ENCODE assay signal across 25 mouse cellular contexts in the genomic region with DNA sequence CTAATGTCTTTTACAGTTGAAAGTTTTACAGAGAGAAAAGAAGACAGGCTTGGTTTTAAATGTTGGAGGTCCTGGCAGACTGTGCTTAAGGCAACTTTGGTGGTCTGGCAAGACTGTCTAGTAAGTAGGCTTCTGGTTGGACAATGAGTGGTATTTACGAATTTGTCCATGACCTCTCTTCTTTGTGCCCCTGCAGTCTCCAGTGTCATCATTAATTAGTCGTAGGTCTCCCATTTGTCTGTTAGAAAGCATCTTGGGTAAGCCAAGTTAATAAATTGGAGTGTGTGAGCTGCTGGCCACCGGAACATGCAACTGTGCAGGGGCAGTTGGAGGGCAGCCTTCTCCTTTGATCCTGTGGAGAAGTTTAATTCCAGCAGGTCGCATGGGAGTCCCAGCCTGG.
A peak's percentile ranks its signal among the peaks of the same experiment; 100 is the strongest.
DNase-seq lines count a peak whose midpoint lies in the region; ATAC-seq lines count a peak whose summit lies in the region.
"Had no signal": no experiment of that assay in that cellular context is flagged by ENCODE, and none has a peak within 500 bp of the region (broad histone marks: within the 10 kb centered on the region; RNA-seq: fewer than 3 reads in every experiment).

No protein-coding gene starts in this region.

- 0 out of 2 replicates have a peak, but pooled peaks have one; percentile 55 for ATAC-seq in kidney, embryonic 14.5 days (ENCODE audit: low FRiP score, low TSS enrichment)
- ATAC-seq: CD4-positive, CD25-positive, alpha-beta regulatory T cell, adult 4 months; forebrain, embryonic 13.5 days; forebrain, embryonic 15.5 days; forebrain, postnatal 0 days had no signal

- DNase-seq in embryo, embryonic 10.5 days (ENCODE audit: low spot score), result peak; percentile 7
- DNase-seq in embryo, embryonic 9.5 days (ENCODE audit: extremely low spot score), result no peak
- DNase-seq in kidney, adult 11 months, result no peak
- DNase-seq in Muller cell, postnatal 12 days (ENCODE audit: inconsistent ontology term), result peak; percentile 35
- DNase-seq in retina, postnatal 1 day, result peak; percentile 75
- DNase-seq in left cerebral cortex, postnatal 10 days (ENCODE audit: extremely low spot score in 1 of 2, low spot score in 2 of 2), result no peak
- DNase-seq: adrenal gland, adult 2 months; adrenal gland, postnatal 10 days; adrenal gland, postnatal 25 days; B cell, adult 2 months; cerebellum, adult 11 months; cerebellum, adult 18-20 months; cerebellum, adult 9-10 months; cerebellum, postnatal 10 days; cerebellum, postnatal 25 days; embryo, embryonic 11 days; forebrain, postnatal 0 days had no signal

- H3K9ac ChIP-seq in kidney, embryonic 14.5 days (ENCODE audit: low read depth, low read length), result no peak overlapping the region
- H3K9ac ChIP-seq: embryonic facial prominence, embryonic 12.5 days; forebrain, embryonic 13.5 days; forebrain, embryonic 15.5 days; forebrain, postnatal 0 days had no signal

- no peaks in the 10 kb centered on the region for H3K4me1 ChIP-seq in kidney, embryonic 14.5 days (ENCODE audit: control insufficient read depth, insufficient read depth, low read length)
- H3K4me1 ChIP-seq: embryonic facial prominence, embryonic 12.5 days; forebrain, embryonic 13.5 days; forebrain, embryonic 15.5 days had no signal

- H3K4me2 ChIP-seq in kidney, embryonic 14.5 days (replicated peaks; ENCODE audit: low read depth, low read length), result no peak overlapping the region
- H3K4me2 ChIP-seq: embryonic facial prominence, embryonic 12.5 days; forebrain, embryonic 13.5 days; forebrain, embryonic 15.5 days had no signal

- H3K36me3 ChIP-seq in kidney, embryonic 14.5 days (ENCODE audit: control insufficient read depth, insufficient read depth, low read length), result no peaks in the 10 kb centered on the region
- H3K36me3 ChIP-seq: embryonic facial prominence, embryonic 10.5 days; embryonic facial prominence, embryonic 12.5 days; forebrain, embryonic 15.5 days; G1E had no signal

- intact Hi-C loops in left cerebral cortex, postnatal 10 days (cut with DNase I), result no loop called here

- WGBS in kidney, embryonic 14.5 days, result 16% methylated on average over 4 of the region's 4 CpGs

- H3K9me3 ChIP-seq in kidney, embryonic 14.5 days (ENCODE audit: control insufficient read depth, low read length), result no peaks in the 10 kb centered on the region
- H3K9me3 ChIP-seq: embryonic facial prominence, embryonic 10.5 days; embryonic facial prominence, embryonic 12.5 days; forebrain, embryonic 13.5 days; forebrain, embryonic 15.5 days had no signal

- no peak overlapping the region for H3K4me3 ChIP-seq in kidney, embryonic 14.5 days (ENCODE audit: low read length)
- H3K4me3 ChIP-seq: embryonic facial prominence, embryonic 10.5 days; embryonic facial prominence, embryonic 12.5 days; forebrain, embryonic 13.5 days; forebrain, embryonic 15.5 days had no signal

- no peak overlapping the region for H3K27ac ChIP-seq in kidney, embryonic 14.5 days (ENCODE audit: low read depth, low read length)
- H3K27ac ChIP-seq: embryonic facial prominence, embryonic 10.5 days; embryonic facial prominence, embryonic 12.5 days; forebrain, embryonic 13.5 days; forebrain, embryonic 15.5 days had no signal

- no peaks in the 10 kb centered on the region for H3K27me3 ChIP-seq in kidney, embryonic 14.5 days (ENCODE audit: control insufficient read depth, insufficient read depth, low read length)
- H3K27me3 ChIP-seq: CH12.LX; embryonic facial prominence, embryonic 12.5 days; forebrain, embryonic 13.5 days; forebrain, embryonic 15.5 days had no signal

Comparison
In these comparisons a context has a peak if more than half of its experiments do, and no peak if none do; other contexts are left out.
1. DNase-seq: peak in embryo, embryonic 10.5 days (single experiment), Muller cell, postnatal 12 days (single experiment) and retina, postnatal 1 day (single experiment); none in embryo, embryonic 9.5 days (single experiment), kidney, adult 11 months (single experiment) and left cerebral cortex, postnatal 10 days (0 of 2).